Mouse (Mus musculus) T-helper 1 cell (primary cell): Measurements from ENCODE around the gene Ino80b.

Experiments
- in situ Hi-C: fragments of 300-600 bp; cut with MboI, MseI; formaldehyde crosslinking; loops from one replicate; pipeline ENCODE4 v1.15.1; 2025; ENCODE audit warnings: high pct_unique_total_duplicates

The Ino80b gene

DNA sequence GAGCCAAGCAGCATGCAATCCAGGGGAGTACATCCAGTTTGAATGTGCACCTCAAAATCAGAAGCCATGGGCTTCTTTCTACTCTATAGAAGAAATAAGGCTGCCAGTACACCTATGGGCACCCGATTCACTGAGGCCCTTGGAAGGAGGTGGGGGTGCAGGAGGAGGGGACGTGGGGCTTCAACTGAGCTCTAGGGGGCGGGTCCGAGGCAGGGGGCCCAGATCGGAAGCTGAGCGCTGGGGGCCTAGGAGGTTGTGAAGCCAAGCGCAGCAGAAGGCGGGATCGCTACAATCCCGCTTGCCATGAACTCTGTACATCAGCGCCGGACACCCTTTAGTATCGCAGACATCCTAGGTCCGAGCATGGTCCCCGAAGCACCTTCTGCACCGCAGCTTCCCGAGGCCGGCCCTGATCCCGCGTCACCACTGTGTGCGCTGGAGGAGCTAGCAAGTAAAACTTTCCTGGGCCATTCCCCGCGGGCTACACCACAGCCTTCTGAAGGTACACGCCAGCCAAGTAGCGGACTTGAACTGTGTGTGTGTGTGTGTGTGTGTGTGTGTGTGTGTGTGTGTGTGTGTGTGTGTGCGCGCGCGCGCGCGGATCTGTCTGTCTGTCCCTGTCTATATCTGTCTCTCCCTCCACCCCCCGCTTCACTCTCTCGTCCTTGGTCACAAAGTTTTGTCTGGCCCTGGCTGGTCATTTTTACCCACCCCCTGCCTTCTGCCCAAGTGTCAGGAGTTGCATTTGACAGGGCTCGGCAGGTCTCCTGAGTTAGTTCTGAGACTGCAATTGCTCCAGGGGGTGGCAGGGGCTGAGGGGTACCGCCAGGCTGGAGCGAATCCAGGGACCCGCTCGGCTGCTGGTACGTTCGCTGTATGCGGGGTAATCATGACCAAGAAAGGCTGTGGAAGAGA is 38.9 kb downstream of the Ino80b start, which contains the start of gene Lbx2:
Gene Lbx2, plus strand, starts transcription at position 247 of the 915 bp plus-strand sequence.
- in situ Hi-C loops: no loop called here

- in situ Hi-C loops: no loop called here
Measured at GRCm38 (mm10) chr6:83084477-83084876, 40.8 kb downstream of the Ino80b start.

DNA sequence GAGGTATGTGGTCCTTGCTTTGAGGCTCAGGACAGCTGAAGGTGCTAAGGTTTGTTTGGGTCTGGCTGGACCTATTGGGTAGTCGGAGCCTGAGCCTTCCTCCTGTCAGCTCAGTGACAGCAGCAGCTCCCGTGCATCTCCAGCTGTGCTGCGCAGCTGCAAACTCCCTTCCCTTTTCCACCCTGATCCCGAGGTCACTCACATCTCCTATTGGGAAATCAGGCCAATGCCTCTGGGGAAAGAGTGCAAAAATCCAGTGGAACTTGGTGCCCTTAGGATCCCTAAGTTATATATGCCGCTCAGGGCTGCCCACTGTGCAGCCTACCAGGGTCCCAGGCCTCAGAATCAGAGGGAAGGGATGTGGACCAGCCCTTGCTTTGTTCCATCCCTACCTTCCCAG is 41.7 kb downstream of the Ino80b start:
- in situ Hi-C loops: no loop called here

DNA sequence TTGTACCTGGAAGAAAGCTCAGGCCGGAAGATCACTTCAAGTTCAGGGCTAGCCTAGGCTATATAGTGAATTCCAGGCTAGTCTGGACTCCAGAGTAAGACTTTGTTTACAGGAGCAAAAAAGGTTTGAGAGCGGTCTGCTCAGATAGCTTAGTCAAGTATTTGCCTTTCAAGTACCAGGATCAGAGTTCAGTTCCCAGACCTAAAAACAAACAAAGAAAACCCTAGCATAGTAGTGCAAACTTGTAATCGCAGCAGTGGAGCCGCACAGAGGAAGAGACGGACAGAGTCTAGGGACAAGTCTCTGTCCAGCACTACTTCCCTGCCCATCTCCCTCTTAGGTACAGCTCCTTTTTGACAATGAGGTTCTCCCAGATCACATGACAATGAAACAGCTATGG is 45.0 kb downstream of the Ino80b start:
- in situ Hi-C loops: no loop called here

GRCm38 (mm10) chr6:83078324-83078858 is 46.8 kb downstream of the Ino80b start:
- in situ Hi-C loops: no loop called here

DNA sequence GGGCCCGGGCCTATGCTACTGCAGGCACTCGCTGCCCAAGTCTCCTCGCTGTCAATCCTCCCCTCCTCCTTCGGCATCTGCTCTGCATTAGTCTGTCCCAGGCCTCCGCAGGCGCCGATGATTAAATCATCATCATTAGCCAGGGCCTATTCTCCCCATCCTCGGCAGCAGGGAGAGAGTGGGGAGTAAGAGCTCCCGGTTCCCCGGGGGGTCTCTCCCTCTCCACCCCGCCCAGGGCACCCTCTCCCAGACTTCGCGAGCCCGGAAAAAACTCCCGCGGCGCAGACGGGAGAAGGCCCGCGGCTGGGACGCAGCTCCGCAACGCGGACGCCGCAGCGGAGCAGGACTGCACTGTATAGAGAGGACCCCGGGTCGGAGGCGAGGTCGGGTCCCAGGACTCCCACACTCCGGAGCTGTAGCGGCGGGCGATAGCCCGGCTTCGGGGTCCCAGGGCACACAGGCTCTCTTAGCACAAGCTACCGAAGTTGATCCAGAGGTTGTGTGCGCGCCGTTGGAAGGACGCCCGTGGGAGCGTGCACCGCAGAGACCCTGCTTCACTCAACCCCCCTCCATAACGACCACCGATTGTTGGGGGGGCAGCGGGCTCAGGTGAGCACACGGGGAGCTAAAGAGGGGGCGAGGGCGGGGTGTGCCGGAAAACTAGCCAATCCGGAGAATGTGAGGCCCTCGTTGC is 47.5 kb downstream of the Ino80b start, which contains the start of gene Pcgf1:
Gene Pcgf1, plus strand, starts transcription at position 240 of the 694 bp plus-strand sequence.
- in situ Hi-C loops: no loop called here

DNA sequence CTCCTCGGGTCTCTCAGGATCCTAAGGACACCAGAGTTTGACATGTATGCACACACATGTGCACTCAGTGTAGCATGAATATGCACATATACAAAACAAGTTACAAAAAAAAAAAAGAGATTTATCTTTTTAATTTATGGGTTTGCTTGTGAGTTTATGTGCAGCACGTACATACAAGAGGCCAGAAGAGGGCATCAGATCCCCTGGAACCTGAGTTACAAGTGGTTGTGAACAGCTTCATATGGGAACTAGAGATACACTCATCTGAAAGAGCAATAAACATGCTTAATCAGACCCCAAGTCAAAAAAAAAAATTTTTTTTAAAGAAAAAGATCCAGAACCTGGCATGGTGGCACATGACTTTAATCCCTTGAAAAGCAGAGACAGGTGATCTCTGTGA is 50.3 kb downstream of the Ino80b start:
- in situ Hi-C loops: no loop called here
